Mouse (Mus musculus): Measurements from ENCODE around the gene Sult1a1. TPM values are rescaled to one million over a fixed set of nuclear protein-coding genes. Genes with fewer than 3 reads are reported as not detected.
A peak's percentile ranks its signal among the peaks of the same experiment; 100 is the strongest.

Sult1a1 gene
- total and polyA plus RNA-seq, 2 experiments from 2014 or later = 17.5 to 18.4 TPM

- H3K27me3 ChIP-seq (ENCODE audit: insufficient read depth, low read length) = no peaks in the 10 kb centered on the region
- H3K9ac ChIP-seq (replicated peaks; ENCODE audit: low read length, poor library complexity, severe bottlenecking) = peak within 1 kb of the TSS; percentile 78
- peak; percentile 97 for TF ChIP-seq CTCF (IDR thresholded peaks at IDR 0.05)
- DNase-seq (ENCODE audit: low spot score) = peak; percentile 99
- peaks cover 7% of the 10 kb centered on the region; the same call in 1 of the 2 replicates for H3K4me1 ChIP-seq (ENCODE audit: insufficient read depth, low read length)
- peak within 1 kb of the TSS; percentile 86 for H3K27ac ChIP-seq (ENCODE audit: low read depth, low read length)
- WGBS = 0% methylated on average over 33 of the region's 40 CpGs
- H3K4me3 ChIP-seq (ENCODE audit: low read depth, low read length) = peak within 1 kb of the TSS; percentile 75
- peak within 1 kb of the TSS; percentile 82 for H3K4me2 ChIP-seq (ENCODE audit: low read depth, low read length, poor library complexity, severe bottlenecking)
- H3K9me3 ChIP-seq (ENCODE audit: low read length) = no peaks in the 10 kb centered on the region
- peaks cover 31% of the 10 kb centered on the region for H3K36me3 ChIP-seq (ENCODE audit: insufficient read depth, low read length)
- ATAC-seq (ENCODE audit: low FRiP score) = peak; percentile 94
Measured at GRCm38 (mm10) chr7:126695631-126696207, 19.5 kb upstream of the Sult1a1 start, which contains the start of gene Slx1b. Gene Slx1b (minus strand): TSS chr7:126695784.

GRCm38 (mm10) chr7:126695210-126695611 lies 19.0 kb upstream of the Sult1a1 start, which contains the start of gene Bola2:
Gene Bola2 (plus strand): TSS chr7:126695401.
- 1% methylated on average over 30 of the region's 31 CpGs for WGBS
- peaks cover 27% of the 10 kb centered on the region for H3K36me3 ChIP-seq (ENCODE audit: insufficient read depth, low read length)

GRCm38 (mm10) chr7:126694441-126695051 lies 18.3 kb upstream of the Sult1a1 start:
- H3K9me3 ChIP-seq (ENCODE audit: low read length) = no peaks in the 10 kb centered on the region
- H3K9ac ChIP-seq (replicated peaks; ENCODE audit: low read length, poor library complexity, severe bottlenecking) = peak overlapping the region; percentile 78
- H3K36me3 ChIP-seq (ENCODE audit: insufficient read depth, low read length) = peaks cover 21% of the 10 kb centered on the region
- TF ChIP-seq CTCF (IDR thresholded peaks at IDR 0.05) = no peak
- 21% methylated on average over 10 of the region's 10 CpGs for WGBS
- peak overlapping the region; percentile 75 for H3K4me3 ChIP-seq (ENCODE audit: low read depth, low read length)
- no peaks in the 10 kb centered on the region for H3K27me3 ChIP-seq (ENCODE audit: insufficient read depth, low read length)
- ATAC-seq (ENCODE audit: low FRiP score) (no peak), DNase-seq (ENCODE audit: low spot score) (no peak)
- peak overlapping the region; percentile 82 for H3K4me2 ChIP-seq (ENCODE audit: low read depth, low read length, poor library complexity, severe bottlenecking)
- no peak overlapping the region for H3K27ac ChIP-seq (ENCODE audit: low read depth, low read length)
- H3K4me1 ChIP-seq (ENCODE audit: insufficient read depth, low read length) = peaks cover 7% of the 10 kb centered on the region; the same call in 1 of the 2 replicates

More at GRCm38 (mm10) chr7:126695210-126695611, 19.0 kb upstream of the Sult1a1 start, which contains the start of gene Bola2:
- no peak for TF ChIP-seq CTCF (IDR thresholded peaks at IDR 0.05)
- H3K27me3 ChIP-seq (ENCODE audit: insufficient read depth, low read length) = no peaks in the 10 kb centered on the region
- peak within 1 kb of the TSS; percentile 82 for H3K4me2 ChIP-seq (ENCODE audit: low read depth, low read length, poor library complexity, severe bottlenecking)
- H3K9me3 ChIP-seq (ENCODE audit: low read length) = no peaks in the 10 kb centered on the region
- ATAC-seq (ENCODE audit: low FRiP score) = peak; percentile 21; the same call in 1 of the 2 replicates
- H3K4me3 ChIP-seq (ENCODE audit: low read depth, low read length) = peak within 1 kb of the TSS; percentile 75
- peak within 1 kb of the TSS; percentile 86 for H3K27ac ChIP-seq (ENCODE audit: low read depth, low read length)
- peak; percentile 60 for DNase-seq (ENCODE audit: low spot score)
- H3K4me1 ChIP-seq (ENCODE audit: insufficient read depth, low read length) = peaks cover 7% of the 10 kb centered on the region; the same call in 1 of the 2 replicates
- H3K9ac ChIP-seq (replicated peaks; ENCODE audit: low read length, poor library complexity, severe bottlenecking) = peak within 1 kb of the TSS; percentile 78

GRCm38 (mm10) chr7:126693781-126694180 lies 17.5 kb upstream of the Sult1a1 start:
- H3K9me3 ChIP-seq (ENCODE audit: low read length) = no peaks in the 10 kb centered on the region
- no peak overlapping the region for H3K4me3 ChIP-seq (ENCODE audit: low read depth, low read length)
- H3K27me3 ChIP-seq (ENCODE audit: insufficient read depth, low read length) = no peaks in the 10 kb centered on the region
- H3K4me1 ChIP-seq (ENCODE audit: insufficient read depth, low read length) = peaks cover 7% of the 10 kb centered on the region; the same call in 1 of the 2 replicates
- H3K36me3 ChIP-seq (ENCODE audit: insufficient read depth, low read length) = peaks cover 17% of the 10 kb centered on the region
- ATAC-seq (ENCODE audit: low FRiP score) (no peak), DNase-seq (ENCODE audit: low spot score) (no peak)
- 80% methylated on average over 7 of the region's 7 CpGs for WGBS
- H3K4me2 ChIP-seq (ENCODE audit: low read depth, low read length, poor library complexity, severe bottlenecking) = no peak overlapping the region
- TF ChIP-seq CTCF (IDR thresholded peaks at IDR 0.05) = no peak
- no peak overlapping the region for H3K27ac ChIP-seq (ENCODE audit: low read depth, low read length)
- H3K9ac ChIP-seq (replicated peaks; ENCODE audit: low read length, poor library complexity, severe bottlenecking) = no peak overlapping the region

- Histone ChIP-seq H3K4me3 (ENCODE audit: low read depth, low read length) (no peak overlapping the region), H3K27me3 (ENCODE audit: insufficient read depth, low read length) (no peaks in the 10 kb centered on the region), H3K9ac (replicated peaks; ENCODE audit: low read length, poor library complexity, severe bottlenecking) (no peak overlapping the region), H3K4me1 (ENCODE audit: insufficient read depth, low read length) (peaks cover 7% of the 10 kb centered on the region; the same call in 1 of the 2 replicates), H3K27ac (ENCODE audit: low read depth, low read length) (no peak overlapping the region), H3K9me3 (ENCODE audit: low read length) (no peaks in the 10 kb centered on the region), H3K36me3 (ENCODE audit: insufficient read depth, low read length) (peaks cover 16% of the 10 kb centered on the region), H3K4me2 (ENCODE audit: low read depth, low read length, poor library complexity, severe bottlenecking) (no peak overlapping the region)
- 31% methylated on average over 3 of the region's 3 CpGs for WGBS
- DNase-seq (ENCODE audit: low spot score) (peak; percentile 89), ATAC-seq (ENCODE audit: low FRiP score) (no peak)
- peak; percentile 89 for TF ChIP-seq CTCF (IDR thresholded peaks at IDR 0.05)
Measured at GRCm38 (mm10) chr7:126693256-126693655, 17.0 kb upstream of the Sult1a1 start.

GRCm38 (mm10) chr7:126692426-126692825 lies 16.2 kb upstream of the Sult1a1 start:
- Histone ChIP-seq H3K27ac (ENCODE audit: low read depth, low read length) (no peak overlapping the region), H3K36me3 (ENCODE audit: insufficient read depth, low read length) (peaks cover 15% of the 10 kb centered on the region), H3K4me2 (ENCODE audit: low read depth, low read length, poor library complexity, severe bottlenecking) (no peak overlapping the region), H3K9me3 (ENCODE audit: low read length) (no peaks in the 10 kb centered on the region), H3K9ac (replicated peaks; ENCODE audit: low read length, poor library complexity, severe bottlenecking) (no peak overlapping the region), H3K4me3 (ENCODE audit: low read depth, low read length) (no peak overlapping the region), H3K27me3 (ENCODE audit: insufficient read depth, low read length) (no peaks in the 10 kb centered on the region), H3K4me1 (ENCODE audit: insufficient read depth, low read length) (peaks cover 7% of the 10 kb centered on the region; the same call in 1 of the 2 replicates)
- ATAC-seq (ENCODE audit: low FRiP score) (no peak), DNase-seq (ENCODE audit: low spot score) (no peak)
- TF ChIP-seq CTCF (IDR thresholded peaks at IDR 0.05) = no peak
- WGBS = 96% methylated on average over 26 of the region's 26 CpGs

All from midbrain, postnatal 0 days (tissue).